Comparison of ENCODE assay signal across 20 mouse cellular contexts in the genomic region with DNA sequence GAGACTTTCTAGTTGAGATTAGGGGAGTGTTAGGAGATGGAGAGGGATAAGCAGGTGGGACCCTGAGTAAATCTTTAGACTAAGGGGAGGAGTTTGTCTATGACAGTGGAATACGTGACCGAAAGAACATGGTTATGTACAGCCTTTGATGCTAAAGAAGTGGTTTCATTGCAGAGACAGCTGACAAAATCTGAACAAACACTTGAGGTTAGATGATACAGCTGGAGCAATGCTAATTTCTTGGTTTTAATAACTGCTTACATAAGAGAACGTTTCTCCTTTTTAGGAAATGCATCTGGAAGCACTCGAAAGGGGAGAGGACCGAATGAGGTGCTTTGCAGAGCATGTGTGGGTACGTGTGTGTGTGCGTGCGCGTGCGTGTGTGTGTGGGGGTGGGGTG.
A peak's percentile ranks its signal among the peaks of the same experiment; 100 is the strongest.
DNase-seq lines count a peak whose midpoint lies in the region; ATAC-seq lines count a peak whose summit lies in the region.
"Had no signal": no experiment of that assay in that cellular context is flagged by ENCODE, and none has a peak within 500 bp of the region (broad histone marks: within the 10 kb centered on the region; RNA-seq: fewer than 3 reads in every experiment).

No protein-coding gene starts in this region.

- no peaks in the 10 kb centered on the region for H3K9me3 ChIP-seq in embryonic facial prominence, embryonic 12.5 days
- H3K9me3 ChIP-seq in embryonic facial prominence, embryonic 10.5 days = no peaks in the 10 kb centered on the region
- H3K9me3 ChIP-seq in limb, embryonic 12.5 days = no peaks in the 10 kb centered on the region
- H3K9me3 ChIP-seq in limb, embryonic 10.5 days (replicated peaks) = no peaks in the 10 kb centered on the region
- H3K9me3 ChIP-seq in embryonic facial prominence, embryonic 14.5 days (ENCODE audit: control insufficient read depth, low read length) = no peaks in the 10 kb centered on the region
- no peaks in the 10 kb centered on the region for H3K9me3 ChIP-seq in stomach, embryonic 14.5 days (ENCODE audit: control insufficient read depth, low read depth, low read length)
- H3K9me3 ChIP-seq in midbrain, embryonic 15.5 days = no peaks in the 10 kb centered on the region
- H3K9me3 ChIP-seq: hindbrain, embryonic 13.5 days; limb, embryonic 15.5 days had no signal

- no peak overlapping the region for H3K4me2 ChIP-seq in embryonic facial prominence, embryonic 12.5 days (replicated peaks)
- H3K4me2 ChIP-seq in limb, embryonic 12.5 days = no peak overlapping the region
- H3K4me2 ChIP-seq in embryonic facial prominence, embryonic 14.5 days (ENCODE audit: low read depth, low read length) = no peak overlapping the region
- H3K4me2 ChIP-seq in stomach, embryonic 14.5 days (replicated peaks; ENCODE audit: low read depth, low read length) = no peak overlapping the region
- H3K4me2 ChIP-seq in midbrain, embryonic 15.5 days = no peak overlapping the region
- H3K4me2 ChIP-seq: hindbrain, embryonic 13.5 days; limb, embryonic 15.5 days had no signal

- 54% methylated on average over 10 of the region's 10 CpGs for WGBS in embryonic facial prominence, embryonic 12.5 days
- WGBS in embryonic facial prominence, embryonic 10.5 days = 88% methylated on average over 10 of the region's 10 CpGs
- 70% methylated on average over 10 of the region's 10 CpGs for WGBS in limb, embryonic 12.5 days
- 94% methylated on average over 10 of the region's 10 CpGs for WGBS in limb, embryonic 10.5 days
- WGBS in embryonic facial prominence, embryonic 14.5 days = 57% methylated on average over 10 of the region's 10 CpGs
- WGBS in stomach, embryonic 14.5 days = 60% methylated on average over 10 of the region's 10 CpGs
- 86% methylated on average over 10 of the region's 10 CpGs for WGBS in midbrain, embryonic 15.5 days

- no peaks in the 10 kb centered on the region for H3K36me3 ChIP-seq in embryonic facial prominence, embryonic 12.5 days
- no peaks in the 10 kb centered on the region for H3K36me3 ChIP-seq in embryonic facial prominence, embryonic 10.5 days (replicated peaks)
- H3K36me3 ChIP-seq in limb, embryonic 12.5 days = no peaks in the 10 kb centered on the region
- no peaks in the 10 kb centered on the region for H3K36me3 ChIP-seq in limb, embryonic 10.5 days
- H3K36me3 ChIP-seq in embryonic facial prominence, embryonic 14.5 days (ENCODE audit: control insufficient read depth, insufficient read depth, low read length) = no peaks in the 10 kb centered on the region
- no peaks in the 10 kb centered on the region for H3K36me3 ChIP-seq in stomach, embryonic 14.5 days (ENCODE audit: control insufficient read depth, insufficient read depth, low read length)
- no peaks in the 10 kb centered on the region for H3K36me3 ChIP-seq in midbrain, embryonic 15.5 days (replicated peaks)
- H3K36me3 ChIP-seq: hindbrain, embryonic 13.5 days; limb, embryonic 15.5 days had no signal

- H3K4me3 ChIP-seq in embryonic facial prominence, embryonic 12.5 days = no peak overlapping the region
- no peak overlapping the region for H3K4me3 ChIP-seq in embryonic facial prominence, embryonic 10.5 days
- no peak overlapping the region for H3K4me3 ChIP-seq in limb, embryonic 12.5 days (replicated peaks)
- H3K4me3 ChIP-seq in limb, embryonic 10.5 days = no peak overlapping the region
- H3K4me3 ChIP-seq in embryonic facial prominence, embryonic 14.5 days (ENCODE audit: low read depth, low read length) = no peak overlapping the region
- no peak overlapping the region for H3K4me3 ChIP-seq in stomach, embryonic 14.5 days (ENCODE audit: low read depth, low read length)
- H3K4me3 ChIP-seq in midbrain, embryonic 15.5 days = no peak overlapping the region
- H3K4me3 ChIP-seq: heart, adult 2 months; hindbrain, embryonic 13.5 days; limb, embryonic 15.5 days had no signal

- no peak for ATAC-seq in embryonic facial prominence, embryonic 12.5 days (ENCODE audit: insufficient number of reproducible peaks, insufficient read depth, low FRiP score, low TSS enrichment)
- ATAC-seq in limb, embryonic 12.5 days (ENCODE audit: insufficient number of reproducible peaks, insufficient read depth, low FRiP score, low TSS enrichment, low read depth) = no peak
- no peak for ATAC-seq in embryonic facial prominence, embryonic 14.5 days (ENCODE audit: low read depth)
- ATAC-seq in stomach, embryonic 14.5 days (ENCODE audit: insufficient number of reproducible peaks, insufficient read depth, low FRiP score, low read depth) = peak; percentile 28; the same call in 1 of the 2 replicates
- ATAC-seq in midbrain, embryonic 15.5 days (replicated peaks) = no peak
- ATAC-seq: activated CD4-positive, CD25-positive, alpha-beta regulatory T cell, adult 4 months had no signal

- peaks cover 9% of the 10 kb centered on the region for H3K4me1 ChIP-seq in embryonic facial prominence, embryonic 12.5 days
- peaks cover 12% of the 10 kb centered on the region for H3K4me1 ChIP-seq in embryonic facial prominence, embryonic 10.5 days
- H3K4me1 ChIP-seq in limb, embryonic 12.5 days (replicated peaks) = peaks cover 26% of the 10 kb centered on the region
- peaks cover 12% of the 10 kb centered on the region; the same call in 1 of the 2 replicates for H3K4me1 ChIP-seq in limb, embryonic 10.5 days
- 0 out of 2 replicates have a peak, but pooled peaks cover 10% of the 10 kb centered on the region for H3K4me1 ChIP-seq in embryonic facial prominence, embryonic 14.5 days (ENCODE audit: control insufficient read depth, insufficient read depth, low read length)
- H3K4me1 ChIP-seq in stomach, embryonic 14.5 days (ENCODE audit: control insufficient read depth, insufficient read depth, low read length) = 0 out of 2 replicates have a peak, but pooled peaks cover 5% of the 10 kb centered on the region
- H3K4me1 ChIP-seq in midbrain, embryonic 15.5 days = no peaks in the 10 kb centered on the region; the same call in 1 of the 2 replicates
- H3K4me1 ChIP-seq: hindbrain, embryonic 13.5 days had no signal

- peak overlapping the region; percentile 54; the same call in 1 of the 2 replicates for H3K27ac ChIP-seq in embryonic facial prominence, embryonic 12.5 days
- no peak overlapping the region for H3K27ac ChIP-seq in embryonic facial prominence, embryonic 10.5 days (replicated peaks)
- peak overlapping the region; percentile 41; the same call in 1 of the 2 replicates for H3K27ac ChIP-seq in limb, embryonic 12.5 days
- H3K27ac ChIP-seq in limb, embryonic 10.5 days = no peak overlapping the region
- no peak overlapping the region for H3K27ac ChIP-seq in embryonic facial prominence, embryonic 14.5 days (replicated peaks; ENCODE audit: low read depth, low read length)
- peak overlapping the region; percentile 36; the same call in 1 of the 2 replicates for H3K27ac ChIP-seq in stomach, embryonic 14.5 days (ENCODE audit: low read length)
- no peak overlapping the region for H3K27ac ChIP-seq in midbrain, embryonic 15.5 days
- H3K27ac ChIP-seq: heart, adult 2 months; hindbrain, embryonic 13.5 days; limb, embryonic 15.5 days; liver, embryonic 14.5 days had no signal

- DNase-seq in embryonic facial prominence, embryonic 10.5 days (ENCODE audit: low spot score) = no peak
- no peak for DNase-seq in limb, embryonic 10.5 days (ENCODE audit: low spot score)
- DNase-seq in embryonic facial prominence, embryonic 14.5 days (ENCODE audit: low spot score) = peak; percentile 56
- no peak for DNase-seq in heart, adult 11 months
- DNase-seq: adrenal gland, postnatal 14 days; cerebellum, adult 9-10 months; gastrocnemius, postnatal 25 days; heart, adult 2 months; kidney, postnatal 4 days; right cerebral cortex, adult 18-20 months; right cerebral cortex, postnatal 4 days; thymus, postnatal 14 days had no signal

- 0 out of 2 replicates have a peak, but pooled peaks cover 6% of the 10 kb centered on the region for H3K27me3 ChIP-seq in embryonic facial prominence, embryonic 12.5 days
- H3K27me3 ChIP-seq in embryonic facial prominence, embryonic 10.5 days (replicated peaks; ENCODE audit: low read depth, poor library complexity, severe bottlenecking) = peaks cover 17% of the 10 kb centered on the region; the same call in 1 of the 2 replicates
- no peaks in the 10 kb centered on the region for H3K27me3 ChIP-seq in limb, embryonic 12.5 days
- no peaks in the 10 kb centered on the region for H3K27me3 ChIP-seq in limb, embryonic 10.5 days (ENCODE audit: low read depth, poor library complexity, severe bottlenecking)
- peaks cover 1% of the 10 kb centered on the region for H3K27me3 ChIP-seq in embryonic facial prominence, embryonic 14.5 days (replicated peaks; ENCODE audit: control insufficient read depth, insufficient read depth, low read length)
- no peaks in the 10 kb centered on the region for H3K27me3 ChIP-seq in stomach, embryonic 14.5 days (ENCODE audit: control insufficient read depth, insufficient read depth, low read length)
- H3K27me3 ChIP-seq in midbrain, embryonic 15.5 days (replicated peaks) = no peaks in the 10 kb centered on the region
- H3K27me3 ChIP-seq: hindbrain, embryonic 13.5 days had no signal

- H3K9ac ChIP-seq in embryonic facial prominence, embryonic 12.5 days = no peak overlapping the region
- no peak overlapping the region for H3K9ac ChIP-seq in limb, embryonic 12.5 days (replicated peaks)
- no peak overlapping the region for H3K9ac ChIP-seq in embryonic facial prominence, embryonic 14.5 days (ENCODE audit: low read depth, low read length)
- H3K9ac ChIP-seq in stomach, embryonic 14.5 days (replicated peaks; ENCODE audit: low read depth, low read length) = no peak overlapping the region
- no peak overlapping the region for H3K9ac ChIP-seq in midbrain, embryonic 15.5 days
- H3K9ac ChIP-seq: hindbrain, embryonic 13.5 days; limb, embryonic 15.5 days; liver, embryonic 14.5 days had no signal

Comparison
In these comparisons a context has a peak if more than half of its experiments do, and no peak if none do; other contexts are left out.
1. H3K27ac ChIP-seq: peak in embryonic facial prominence, embryonic 12.5 days (single experiment), limb, embryonic 12.5 days (single experiment) and stomach, embryonic 14.5 days (single experiment); none in embryonic facial prominence, embryonic 10.5 days (single experiment), limb, embryonic 10.5 days (single experiment), embryonic facial prominence, embryonic 14.5 days (single experiment) and midbrain, embryonic 15.5 days (single experiment).